Mouse (Mus musculus) mesoderm, embryonic 11.5 days (tissue): ENCODE data around the gene Cma1.
"Not testable (repeated sequence)": the region's sequence is repeated elsewhere in the genome, so short reads cannot be mapped to it uniquely, and the experiment has no call there.

ENCODE experiments used
- DNase-seq: peaks from one replicate; pipeline ENCODE4 v3.0.0-alpha.2; 2012; ENCODE audit warnings: low read depth, low spot score

Cma1 gene

DNA sequence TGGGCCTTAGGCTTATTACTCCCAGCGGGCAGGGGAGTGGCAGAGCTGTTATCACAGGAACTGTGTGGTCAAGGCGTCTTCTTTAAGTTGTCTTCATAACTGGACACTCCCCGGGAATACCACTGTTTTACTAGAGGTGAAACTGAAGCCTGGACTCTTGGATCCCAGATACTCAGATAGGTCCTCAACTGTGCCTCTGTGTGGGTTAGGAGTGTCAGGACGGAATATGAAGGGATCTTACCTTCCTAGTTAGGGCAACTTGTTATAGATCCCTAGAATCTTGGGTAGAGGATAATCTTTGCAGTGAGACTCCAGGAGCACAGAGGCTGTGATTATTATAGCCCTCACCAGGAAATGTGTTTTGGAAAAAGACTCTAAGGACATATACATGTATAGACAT, at the start of gene Cma1:
Gene Cma1, minus strand, starts transcription at position 101 of the 400 bp plus-strand sequence.
- no peak for DNase-seq

- DNase-seq = not testable (repeated sequence)
These were observed 43.0 kb upstream of the Cma1 start for GRCm38 (mm10) chr14:55987464-55987863.

DNA sequence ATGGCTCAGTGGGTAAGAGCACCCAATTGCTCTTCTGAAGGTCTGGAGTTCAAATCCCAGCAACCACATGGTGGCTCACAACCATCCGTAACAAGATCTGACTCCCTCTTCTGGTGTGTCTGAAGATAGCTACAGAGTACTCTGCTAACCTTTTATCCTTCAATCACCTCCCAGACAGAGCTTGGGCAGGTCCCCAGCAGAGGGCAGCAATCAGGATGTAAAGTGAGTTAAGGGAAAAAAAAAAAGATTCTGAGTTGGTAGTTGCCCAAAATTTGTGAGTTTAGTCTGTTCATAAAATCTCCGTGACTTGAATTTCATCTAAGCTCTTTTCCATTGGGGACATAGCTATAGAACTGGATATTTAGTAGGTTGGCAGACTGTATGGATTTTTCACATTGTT, 19.4 kb upstream of the Cma1 start:
- not testable (repeated sequence) for DNase-seq

DNA sequence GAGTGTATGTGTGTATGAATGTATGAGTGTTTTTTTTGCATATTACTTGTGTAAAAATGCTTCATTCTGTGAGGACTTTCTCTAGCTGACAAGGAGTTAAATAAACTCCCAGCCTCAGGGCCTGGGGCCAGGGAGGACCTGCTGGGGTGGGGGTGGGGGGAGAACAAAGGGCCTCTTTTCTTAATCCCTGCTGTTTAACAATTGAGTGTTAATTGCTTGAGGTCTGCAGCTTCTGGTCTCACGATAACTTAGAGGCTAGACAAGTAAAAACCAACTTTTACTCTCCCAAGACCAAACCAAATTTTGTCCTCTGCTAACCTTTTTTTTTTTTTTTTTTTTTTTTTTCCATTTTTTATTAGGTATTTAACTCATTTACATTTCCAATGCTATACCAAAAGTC, 18.8 kb upstream of the Cma1 start:
- peak; percentile 30 for DNase-seq

GRCm38 (mm10) chr14:55950346-55951030, 6.0 kb upstream of the Cma1 start, which contains the start of gene Cma2:
Gene Cma2, plus strand, starts transcription at chr14:55950980.
- DNase-seq = no peak

DNA sequence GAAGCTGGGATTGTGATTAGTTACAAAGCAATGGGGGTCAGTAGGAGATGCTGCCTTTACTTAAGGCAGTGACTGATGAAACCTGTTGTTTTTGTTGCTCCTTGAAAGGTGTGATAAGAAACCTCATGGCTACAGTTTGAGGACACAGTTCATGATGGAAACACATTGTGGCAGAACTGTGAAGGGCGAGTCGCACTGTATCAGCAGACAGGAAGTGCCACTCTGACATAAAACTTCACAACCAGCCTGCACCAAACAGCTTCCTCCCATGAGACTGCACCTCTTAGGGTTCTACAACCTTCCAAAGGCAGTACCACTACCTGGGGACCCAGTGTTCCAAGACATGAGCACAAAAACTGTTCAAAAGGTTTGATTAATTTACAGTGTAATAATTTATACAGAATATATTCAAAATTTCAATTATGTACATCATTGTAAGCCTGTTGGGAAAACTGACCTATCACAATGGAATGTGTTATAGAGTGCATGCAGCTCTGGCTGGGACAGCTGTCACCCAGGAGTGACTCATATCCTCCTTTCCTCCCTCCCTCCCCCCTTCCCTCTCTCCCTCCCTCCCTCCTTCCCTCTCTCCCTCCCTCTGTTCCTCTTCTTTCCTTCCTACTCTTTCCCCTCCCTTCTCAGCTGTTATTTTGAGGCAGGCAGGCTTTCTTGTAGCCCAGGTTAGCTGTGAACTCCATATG, 1.9 kb upstream of the Cma1 start:
- DNase-seq = no peak

- DNase-seq = no peak
These were observed 874 bp downstream of the Cma1 start for GRCm38 (mm10) chr14:55943601-55944000.

DNA sequence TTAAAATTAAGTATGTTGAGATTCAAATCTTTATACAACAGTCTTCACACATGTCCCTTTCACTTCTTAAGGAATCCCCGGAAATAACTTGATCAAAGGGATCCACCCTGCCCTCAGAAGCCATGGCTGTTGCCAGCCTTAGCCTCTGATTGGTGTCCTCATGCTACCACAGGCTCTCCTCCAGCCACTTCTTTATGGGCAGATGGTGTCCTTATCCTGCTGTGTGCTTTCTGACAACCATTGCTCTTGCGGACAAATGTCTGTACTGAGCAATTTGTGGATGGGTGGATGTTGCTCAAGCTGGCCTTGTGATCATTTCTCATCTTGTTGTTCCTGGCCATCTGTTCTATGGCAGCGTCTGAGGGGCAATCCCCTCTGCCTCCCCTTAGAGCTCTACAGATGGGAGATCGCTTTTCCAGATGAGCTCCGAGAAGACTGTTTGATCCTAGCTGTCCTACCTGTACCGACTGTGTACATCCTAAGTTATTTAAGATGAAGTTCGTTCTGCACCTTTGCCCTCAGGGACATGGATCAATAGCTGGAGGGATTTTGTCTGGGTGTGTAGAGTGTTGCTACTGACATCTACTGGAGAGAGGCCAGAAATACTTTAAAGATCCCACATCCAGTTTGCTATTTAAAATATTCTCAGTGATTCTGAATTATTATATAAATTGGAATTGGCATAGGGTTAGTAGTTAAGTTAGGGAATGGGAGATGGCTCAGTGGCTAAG, 4.2 kb downstream of the Cma1 start:
- peak; percentile 45 for DNase-seq

DNA sequence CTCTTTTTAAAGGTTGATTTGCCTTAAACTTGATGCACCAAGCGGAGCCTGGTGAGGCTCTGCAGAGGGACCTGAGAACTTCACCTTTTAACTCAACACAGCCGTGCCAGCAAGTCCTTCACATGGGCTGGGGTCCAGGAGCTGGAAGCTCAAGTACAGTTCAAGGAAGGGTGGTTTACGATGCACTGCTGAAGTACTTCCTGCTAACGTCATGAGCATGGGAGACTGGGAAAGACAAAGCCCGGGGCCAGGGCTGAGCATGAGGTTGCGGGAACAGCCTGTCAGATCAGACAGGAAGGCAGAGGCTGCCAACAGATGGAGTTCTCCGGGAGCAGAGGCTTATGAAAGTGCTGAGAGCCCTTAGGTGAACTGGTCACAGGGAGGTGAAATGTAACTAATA, 10.9 kb downstream of the Cma1 start:
- peak; percentile 30 for DNase-seq

DNA sequence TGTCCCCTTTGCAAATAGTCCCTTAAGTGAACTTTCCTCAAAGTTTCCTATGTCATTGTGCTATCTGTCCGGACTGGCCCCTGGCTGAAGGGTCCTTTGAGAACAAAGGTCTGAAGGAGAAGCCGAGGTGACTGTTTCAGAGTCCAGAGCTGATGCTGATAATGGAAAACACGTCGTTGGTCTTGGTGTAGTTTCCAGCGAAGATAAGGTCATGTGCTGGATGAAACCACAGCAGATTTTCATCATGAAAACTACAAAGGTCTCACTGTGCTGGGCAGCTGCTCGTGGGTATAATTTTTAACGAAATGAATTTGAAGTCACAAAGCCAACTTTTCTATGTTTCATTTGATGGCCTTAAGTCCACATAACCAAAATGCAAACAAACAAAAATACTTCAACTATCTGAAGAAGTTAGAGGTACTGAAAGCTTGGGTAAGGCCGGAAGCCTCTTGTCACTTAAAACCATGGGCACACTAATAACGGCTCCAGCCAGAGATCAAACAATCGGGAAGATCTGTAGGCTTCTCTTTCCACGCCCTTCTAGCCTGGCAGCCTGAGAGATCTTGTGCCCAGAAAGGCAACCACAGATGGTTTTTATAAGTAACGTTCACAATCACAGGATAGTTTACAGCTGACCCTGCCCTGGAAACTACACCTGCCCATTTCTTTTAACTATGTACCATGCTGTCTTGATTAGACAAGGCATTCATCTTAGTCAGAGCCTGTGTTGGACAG, 15.0 kb downstream of the Cma1 start:
- DNase-seq = peak; percentile 33

GRCm38 (mm10) chr14:55926847-55927246, 17.6 kb downstream of the Cma1 start:
- DNase-seq = no peak

DNA sequence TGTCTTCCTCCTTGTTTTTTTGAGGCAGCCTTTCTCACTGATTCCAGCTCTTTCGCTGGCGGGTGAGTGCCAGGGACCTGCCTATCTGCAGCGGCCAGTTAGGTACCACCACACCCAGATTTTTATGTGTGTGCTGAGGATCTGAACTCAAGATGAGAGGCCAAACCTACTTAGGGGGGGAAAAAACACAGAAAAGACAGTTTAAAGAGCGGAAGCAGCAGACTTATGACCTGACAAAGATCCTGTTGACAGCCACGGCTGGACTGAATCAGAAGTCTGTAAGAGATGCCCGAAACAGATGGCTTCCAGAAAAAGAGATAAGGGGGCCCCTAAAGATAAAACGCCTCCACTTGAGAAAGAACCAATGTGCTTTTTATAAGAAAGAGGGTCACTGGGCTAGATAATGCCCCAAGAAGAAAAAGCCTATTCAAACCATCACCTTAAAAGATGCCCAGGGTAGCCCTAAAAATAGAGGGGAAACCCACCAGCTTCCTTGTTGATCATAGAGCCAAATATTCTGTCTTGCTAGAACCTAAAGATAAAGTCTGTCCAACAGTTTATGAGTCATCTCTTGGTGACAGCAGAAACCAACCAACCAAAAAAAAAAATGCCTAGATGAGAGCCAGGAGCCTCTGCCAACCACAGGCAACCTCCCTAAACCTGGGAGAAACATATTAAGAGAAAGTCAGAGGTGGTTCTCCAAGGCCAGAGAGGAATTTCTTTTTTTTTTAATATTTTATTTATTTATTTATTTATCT, 21.8 kb downstream of the Cma1 start:
- DNase-seq = peak; percentile 30

DNA sequence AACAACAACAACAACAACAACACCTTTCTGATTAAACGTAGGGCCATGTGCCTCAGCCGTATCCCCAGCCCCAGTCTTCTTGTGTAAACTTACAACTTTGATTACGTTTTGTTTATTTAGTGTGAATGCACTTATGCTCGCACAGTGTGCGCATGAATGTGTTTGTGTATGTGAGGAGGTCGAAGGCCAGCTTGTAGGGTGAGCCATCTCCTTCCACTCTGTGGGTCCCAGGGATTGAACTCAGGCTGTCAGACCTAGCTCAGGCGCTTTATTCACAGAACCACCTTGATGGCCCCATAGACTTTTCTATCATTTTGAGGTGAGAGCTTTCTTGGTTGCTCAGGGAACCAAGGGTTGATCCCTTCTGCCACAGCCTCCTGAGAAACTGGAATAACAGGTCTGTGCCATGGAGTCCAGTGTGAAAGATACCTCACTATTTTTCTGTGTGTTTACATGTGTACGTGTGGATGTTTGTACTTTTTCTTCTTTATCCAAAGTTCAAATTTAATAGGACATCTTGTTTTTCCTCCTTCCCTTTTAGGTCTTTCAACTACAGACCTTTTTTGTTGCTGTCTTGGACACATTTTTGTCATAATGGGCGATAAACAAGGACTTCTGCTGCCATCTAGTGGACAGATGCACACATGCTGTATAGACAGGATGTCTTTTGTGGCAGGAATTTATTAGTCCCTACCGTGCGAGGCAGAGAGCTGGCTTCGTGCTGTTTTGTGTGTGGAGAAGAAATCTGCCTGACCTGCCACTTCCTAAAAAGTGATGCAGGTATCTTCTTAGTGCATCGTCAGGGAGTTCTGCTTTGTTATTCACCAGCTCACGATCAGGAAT, 26.0 kb downstream of the Cma1 start:
- peak; percentile 93 for DNase-seq

DNA sequence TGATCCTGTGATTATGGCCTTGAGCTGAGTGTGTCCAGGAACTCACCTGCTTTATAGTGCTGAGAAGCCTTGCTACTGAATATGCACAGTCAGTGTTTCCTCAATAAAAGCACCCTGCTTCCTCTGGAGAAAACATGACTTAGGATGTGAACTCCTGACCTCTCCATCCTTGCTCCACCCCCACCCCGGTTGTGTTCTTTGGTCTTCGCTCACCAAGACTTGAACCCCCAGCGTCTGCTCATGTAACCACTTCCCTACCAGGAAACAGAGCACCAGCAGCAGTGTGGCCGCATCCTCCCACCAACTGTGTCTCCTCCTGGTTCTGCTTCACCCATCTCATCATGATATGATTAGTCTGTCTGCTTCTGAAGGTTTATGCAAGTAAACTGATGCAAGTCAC, 31.1 kb downstream of the Cma1 start:
- DNase-seq = no peak

- no peak for DNase-seq
These were observed 39.0 kb downstream of the Cma1 start for GRCm38 (mm10) chr14:55905518-55905917.

GRCm38 (mm10) chr14:55900414-55900755, 44.1 kb downstream of the Cma1 start:
- no peak for DNase-seq

DNA sequence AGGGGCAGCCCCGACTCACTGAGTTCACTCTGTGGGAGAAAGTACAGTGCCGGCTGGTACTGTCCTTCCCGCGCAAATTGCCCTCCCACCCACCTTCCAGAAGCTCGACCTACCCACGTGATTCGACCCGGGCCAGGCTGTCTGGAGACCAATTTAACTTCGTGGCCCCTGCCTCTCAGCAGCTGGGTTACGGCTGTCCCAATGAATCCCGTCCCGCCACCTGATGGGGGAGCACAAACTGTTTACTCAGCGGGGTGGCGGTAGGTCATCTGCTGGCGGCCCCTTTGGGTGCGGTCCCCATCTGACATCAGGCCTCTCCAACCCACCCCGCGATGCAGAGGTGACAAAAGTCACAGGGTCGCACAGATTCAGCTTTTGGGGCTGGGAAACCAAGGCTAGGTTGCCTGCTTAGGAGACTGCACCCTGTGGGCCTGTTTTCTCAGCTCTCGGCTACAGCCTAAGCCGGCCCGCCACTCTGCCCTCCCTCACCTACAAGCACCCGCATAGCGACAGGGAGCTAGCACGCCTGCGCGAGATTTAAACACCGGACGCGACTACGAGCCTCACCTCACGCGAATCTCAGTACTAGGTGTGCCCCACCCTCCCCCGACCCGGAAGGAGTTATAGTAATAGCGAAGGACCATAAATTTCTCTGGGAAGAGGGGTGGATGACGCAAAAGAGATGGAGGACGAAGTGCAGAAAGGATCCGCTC, 44.6 kb downstream of the Cma1 start, which contains the start of gene Sdr39u1:
Gene Sdr39u1, minus strand, starts transcription at position 593 of the 713 bp plus-strand sequence.
- peak; percentile 93 for DNase-seq

- no peak for DNase-seq
These were observed 45.5 kb downstream of the Cma1 start for GRCm38 (mm10) chr14:55898947-55899346.

GRCm38 (mm10) chr14:55897671-55898070, 46.8 kb downstream of the Cma1 start:
- no peak for DNase-seq
